Mouse (Mus musculus) adrenal gland, adult 2 months (tissue): ENCODE results near the gene Tmem230. TPM values are rescaled to one million over a fixed set of nuclear protein-coding genes. Genes with fewer than 3 reads are reported as not detected.

Experiments used
- DNase-seq: peaks from one replicate; pipeline ENCODE4 v3.0.0; 2021
- polyA plus RNA-seq: library from polyadenylated mRNA; depleted of rRNA; stranded (reverse); fragments of >200 nt; gene quantifications from 2 replicates; pipeline ENCODE4 v1.2.3, GENCODE M21; 2012; rRNA removed
- total RNA-seq, 2 experiments: library from RNA; stranded (reverse); gene quantifications; 2 replicates each; pipeline ENCODE4 v1.2.3; 2021

Tmem230 gene
- total and polyA plus RNA-seq, 3 experiments: 38.9 to 153 (median 46.1) TPM

DNA sequence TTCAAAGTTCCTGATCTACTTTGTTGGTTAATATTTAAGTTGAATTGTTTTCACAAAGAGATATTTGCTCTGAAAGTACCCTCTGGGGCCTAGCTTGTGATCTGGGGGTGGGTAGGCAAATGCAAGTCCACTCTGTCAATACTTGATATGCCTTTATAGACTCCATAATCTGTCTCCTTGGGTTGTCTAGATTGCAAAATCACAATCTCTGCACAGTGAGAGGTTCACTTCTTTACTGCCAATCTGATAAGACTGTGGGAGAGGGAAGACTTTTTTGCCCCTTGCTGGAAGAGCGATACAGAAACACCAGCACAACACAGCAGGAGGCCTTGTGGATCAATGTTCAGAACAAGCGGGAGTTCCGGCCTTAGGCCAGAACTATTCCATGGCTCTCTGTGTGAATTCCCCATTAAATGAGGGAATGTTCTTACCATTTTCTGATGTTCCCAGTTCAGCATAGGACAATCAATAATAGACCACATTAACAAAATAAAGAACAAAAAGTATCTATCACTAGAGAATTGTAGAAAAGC is 15.1 kb downstream of the Tmem230 start:
- no peak for DNase-seq

- no peak for DNase-seq
Measured at GRCm38 (mm10) chr2:132224359-132224758, 23.2 kb downstream of the Tmem230 start.

DNA sequence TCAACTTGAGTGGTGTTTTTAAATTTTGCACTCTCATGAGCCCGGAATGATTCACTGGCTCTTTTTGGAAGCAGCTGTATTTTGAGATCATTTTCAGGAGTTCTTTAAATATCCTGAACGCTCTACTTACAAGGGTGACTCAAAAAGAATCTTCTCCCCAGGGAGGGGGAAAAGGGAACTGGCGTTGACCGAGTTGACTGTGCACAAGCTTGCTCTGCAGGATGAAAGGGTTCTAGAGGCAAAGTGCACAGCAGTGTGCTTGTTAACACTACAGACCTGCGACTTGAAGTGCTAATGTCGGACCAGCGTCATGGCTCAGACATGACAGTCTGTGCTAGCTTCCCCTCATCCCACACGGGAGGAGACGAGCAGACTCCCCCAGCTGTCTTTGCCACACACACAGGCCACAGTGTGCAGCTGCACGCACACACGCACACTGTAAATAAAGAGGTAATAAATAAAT is 26.0 kb downstream of the Tmem230 start:
- DNase-seq: peak; percentile 48

GRCm38 (mm10) chr2:132211995-132212656 is 35.5 kb downstream of the Tmem230 start:
- DNase-seq: peak; percentile 92

- DNase-seq: no peak
Measured at GRCm38 (mm10) chr2:132210806-132211312, 36.7 kb downstream of the Tmem230 start.

- DNase-seq: peak; percentile 79
Measured at GRCm38 (mm10) chr2:132208246-132208881, 39.2 kb downstream of the Tmem230 start.

DNA sequence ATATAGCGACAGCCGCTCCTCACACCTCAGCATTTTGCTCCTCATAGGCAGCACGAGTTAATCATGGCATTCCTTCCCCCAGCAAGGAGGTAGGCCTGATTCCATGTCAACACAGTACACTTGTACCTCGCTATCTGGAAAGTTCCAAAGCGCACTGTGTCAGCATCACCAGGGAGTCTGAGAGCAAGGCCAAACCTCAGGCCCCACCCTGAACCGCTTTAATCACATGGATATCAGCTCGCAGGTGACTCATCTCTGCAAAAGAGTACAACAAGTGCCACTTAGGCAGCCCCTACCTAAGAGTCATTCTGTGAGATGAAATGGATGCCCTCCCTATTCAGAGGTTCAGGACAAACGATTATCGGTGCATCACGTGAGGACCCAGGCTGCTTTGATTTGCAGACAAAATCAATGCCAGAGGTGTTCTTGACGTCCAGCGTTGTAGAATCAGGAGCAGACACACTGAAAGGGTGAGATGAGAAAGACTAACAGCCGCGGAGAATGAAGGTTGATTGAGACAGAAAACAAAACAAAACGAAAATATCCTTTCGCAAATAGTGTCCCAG is 41.2 kb downstream of the Tmem230 start:
- DNase-seq: peak; percentile 73

DNA sequence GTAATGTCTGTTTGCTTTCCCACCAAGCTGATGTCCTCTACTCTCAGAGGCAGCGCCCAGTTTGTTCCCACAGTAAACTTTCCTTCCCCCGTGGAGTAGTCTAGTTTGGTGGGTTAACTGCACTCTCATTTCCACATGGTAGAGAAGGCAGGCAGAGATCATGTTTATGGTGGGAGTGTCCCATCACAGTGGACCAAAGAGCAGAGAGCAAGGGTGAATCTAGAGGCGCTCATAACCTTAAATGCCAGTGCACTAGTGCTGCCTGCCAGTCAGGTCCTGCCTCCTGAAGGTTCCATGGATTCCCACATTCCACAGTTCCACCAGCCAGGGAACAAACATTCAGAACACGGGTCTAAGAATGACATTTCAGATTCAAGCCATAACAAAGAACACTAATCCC is 42.1 kb downstream of the Tmem230 start:
- DNase-seq: no peak

DNA sequence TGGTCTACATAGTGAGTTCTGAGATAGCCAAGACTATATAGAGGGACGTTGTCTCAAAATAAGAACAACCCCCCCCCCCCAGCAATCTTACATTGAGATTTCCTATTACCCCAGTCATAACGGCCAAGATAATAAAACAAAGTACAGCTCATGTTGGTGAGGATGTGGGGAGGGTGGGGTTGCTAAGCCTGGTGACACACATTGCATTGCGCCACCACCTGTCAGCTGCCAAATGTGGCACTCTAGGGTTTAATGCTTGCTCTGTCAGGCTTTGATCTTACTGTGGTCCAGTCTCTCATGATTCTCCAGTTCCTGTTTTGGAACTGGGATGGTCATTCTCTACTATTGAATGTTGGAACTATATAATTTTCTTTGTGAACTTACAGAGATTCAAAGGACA is 43.8 kb downstream of the Tmem230 start:
- DNase-seq: peak; percentile 72

DNA sequence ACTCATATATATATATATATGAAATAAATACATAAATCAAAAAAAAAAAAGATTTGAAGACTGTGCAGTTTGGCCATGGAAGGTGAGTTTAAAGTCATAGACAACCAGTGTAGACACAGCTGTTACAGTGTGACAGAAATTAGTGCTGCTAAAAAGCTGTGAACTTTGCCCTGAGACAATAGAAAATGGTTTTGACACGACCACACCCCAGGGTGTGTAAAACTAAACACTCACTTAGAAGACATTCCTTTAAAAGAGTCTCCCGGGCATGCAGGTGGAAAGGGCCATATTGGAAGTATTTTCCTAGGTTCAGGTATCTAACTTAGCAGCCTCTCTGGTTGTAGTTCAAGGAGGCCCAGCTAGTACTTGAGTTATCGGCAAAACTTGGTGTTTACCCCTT is 44.4 kb downstream of the Tmem230 start:
- DNase-seq: no peak

GRCm38 (mm10) chr2:132198017-132198933 is 49.3 kb downstream of the Tmem230 start:
- DNase-seq: no peak

GRCm38 (mm10) chr2:132195602-132196001 is 52.0 kb downstream of the Tmem230 start:
- DNase-seq: peak; percentile 33

GRCm38 (mm10) chr2:132190602-132191161 is 56.9 kb downstream of the Tmem230 start:
- DNase-seq: no peak

Other genes with a start within 250 kb of the Tmem230 start
- 10 to 100 TPM; 10.4 to 11.7 TPM for gene Rassf2, start 217.5 kb downstream of the Tmem230 start, total RNA-seq
- gene Rassf2, start 217.5 kb downstream of the Tmem230 start, polyA plus RNA-seq: 10.5 and 12.3 TPM in 2 replicates
- 100 to 1,000 TPM in 1 of 2 experiments, 10 to 100 TPM in 1; 80.6 to 206 TPM for gene Slc23a2, start 102.7 kb downstream of the Tmem230 start, total RNA-seq
- 45.5 and 59.7 TPM in 2 replicates for gene Slc23a2, start 102.7 kb downstream of the Tmem230 start, polyA plus RNA-seq
- 10 to 100 TPM; 64.7 to 83.4 TPM for gene Pcna, start 5.5 kb upstream of the Tmem230 start, total RNA-seq
- 45.6 and 62.0 TPM in 2 replicates for gene Pcna, start 5.5 kb upstream of the Tmem230 start, polyA plus RNA-seq
- 10 to 100 TPM; 77.4 to 80.9 TPM for gene Cds2, start 15.3 kb upstream of the Tmem230 start, total RNA-seq
- 44.0 and 48.9 TPM in 2 replicates for gene Cds2, start 15.3 kb upstream of the Tmem230 start, polyA plus RNA-seq
- under 1 TPM in 1 of 2 experiments, not detected in 1; 0.09 TPM for gene Prokr2, start 137.6 kb upstream of the Tmem230 start, total RNA-seq
- gene Prokr2, start 137.6 kb upstream of the Tmem230 start, polyA plus RNA-seq: not detected in 2 replicates